In genomic region chr6:99191041-99191635, GRCm38 (mm10) we compare ENCODE assay signal across 11 mouse cellular contexts.
DNase-seq lines count a peak whose midpoint lies in the region; ATAC-seq and TF ChIP-seq lines count a peak whose summit lies in the region.
"Had no signal": no experiment of that assay in that cellular context is flagged by ENCODE, and none has a peak within 500 bp of the region (broad histone marks: within the 10 kb centered on the region; RNA-seq: fewer than 3 reads in every experiment).

No protein-coding gene starts in this region.

- no peak overlapping the region for H3K9ac ChIP-seq in heart, embryonic 11.5 days (ENCODE audit: low read depth, low read length)
- no peak overlapping the region for H3K9ac ChIP-seq in lung, postnatal 0 days (replicated peaks; ENCODE audit: low read depth)
- H3K9ac ChIP-seq in hindbrain, embryonic 12.5 days: no peak overlapping the region
- H3K9ac ChIP-seq in neural tube, embryonic 14.5 days (replicated peaks; ENCODE audit: low read depth, low read length): no peak overlapping the region

- H3K9me3 ChIP-seq in heart, embryonic 11.5 days (replicated peaks; ENCODE audit: control insufficient read depth, low read length): no peaks in the 10 kb centered on the region
- H3K9me3 ChIP-seq in lung, postnatal 0 days (ENCODE audit: low read length): no peaks in the 10 kb centered on the region
- no peaks in the 10 kb centered on the region for H3K9me3 ChIP-seq in hindbrain, embryonic 12.5 days (replicated peaks)
- no peaks in the 10 kb centered on the region for H3K9me3 ChIP-seq in neural tube, embryonic 14.5 days (ENCODE audit: control insufficient read depth, low read length)

- ATAC-seq in heart, embryonic 11.5 days (replicated peaks; ENCODE audit: insufficient number of reproducible peaks, low FRiP score, low TSS enrichment): no peak
- peak; percentile 31; the same call in 1 of the 2 replicates for ATAC-seq in lung, postnatal 0 days
- 0 out of 2 replicates have a peak, but pooled peaks have one; percentile 30 for ATAC-seq in hindbrain, embryonic 12.5 days (ENCODE audit: low FRiP score)
- no peak for ATAC-seq in neural tube, embryonic 14.5 days (ENCODE audit: low read depth)

- no peaks in the 10 kb centered on the region for H3K36me3 ChIP-seq in heart, embryonic 11.5 days (ENCODE audit: control insufficient read depth, insufficient read depth, low read length)
- H3K36me3 ChIP-seq in lung, postnatal 0 days (ENCODE audit: insufficient read depth, low read length): no peaks in the 10 kb centered on the region
- H3K36me3 ChIP-seq in hindbrain, embryonic 12.5 days: no peaks in the 10 kb centered on the region
- H3K36me3 ChIP-seq in neural tube, embryonic 14.5 days (ENCODE audit: control insufficient read depth, insufficient read depth, low read length): no peaks in the 10 kb centered on the region

- 66% methylated on average over 12 of the region's 12 CpGs for WGBS in heart, embryonic 11.5 days (ENCODE audit: insufficient replicate concordance)
- WGBS in lung, postnatal 0 days: 38% methylated on average over 12 of the region's 12 CpGs
- WGBS in hindbrain, embryonic 12.5 days: 66% methylated on average over 12 of the region's 12 CpGs
- 37% methylated on average over 12 of the region's 12 CpGs for WGBS in neural tube, embryonic 14.5 days

- no peak for TF ChIP-seq CTCF in lung, postnatal 0 days (IDR thresholded peaks at IDR 0.05)

- no peaks in the 10 kb centered on the region for H3K27me3 ChIP-seq in heart, embryonic 11.5 days (ENCODE audit: control insufficient read depth, insufficient read depth, low read length)
- H3K27me3 ChIP-seq in lung, postnatal 0 days (replicated peaks; ENCODE audit: insufficient read depth, low read length): no peaks in the 10 kb centered on the region
- no peaks in the 10 kb centered on the region for H3K27me3 ChIP-seq in hindbrain, embryonic 12.5 days
- no peaks in the 10 kb centered on the region for H3K27me3 ChIP-seq in neural tube, embryonic 14.5 days (ENCODE audit: control insufficient read depth, insufficient read depth, low read length)

- H3K4me2 ChIP-seq in heart, embryonic 11.5 days: no peak overlapping the region
- H3K4me2 ChIP-seq in lung, postnatal 0 days (replicated peaks; ENCODE audit: low read depth, low read length): peak overlapping the region; percentile 27
- no peak overlapping the region; the same call in 1 of the 2 replicates for H3K4me2 ChIP-seq in hindbrain, embryonic 12.5 days (replicated peaks)
- 0 out of 2 replicates have a peak overlapping the region, but pooled peaks have one; percentile 11 for H3K4me2 ChIP-seq in neural tube, embryonic 14.5 days (ENCODE audit: low read depth, low read length)

- no peak for TF ChIP-seq EP300 in lung, postnatal 0 days (IDR thresholded peaks at IDR 0.05)

- DNase-seq in heart, adult 11 months: peak; percentile 40
- DNase-seq in lung, postnatal 0 days (ENCODE audit: low spot score): peak; percentile 32
- no peak for DNase-seq in lung, postnatal 10 days
- no peak for DNase-seq in layer of hippocampus, postnatal 10 days (ENCODE audit: low spot score in 2 of 2)
- DNase-seq in spleen, postnatal 10 days (ENCODE audit: low spot score in 2 of 2): no peak
- DNase-seq: B cell, adult 2 months; kidney, adult 8-10 months had no signal

- no peak overlapping the region for H3K27ac ChIP-seq in heart, embryonic 11.5 days (ENCODE audit: low read depth, low read length)
- peak overlapping the region; percentile 49 for H3K27ac ChIP-seq in lung, postnatal 0 days (ENCODE audit: low read length)
- 0 out of 2 replicates have a peak overlapping the region, but pooled peaks have one; percentile 23 for H3K27ac ChIP-seq in hindbrain, embryonic 12.5 days
- 0 out of 2 replicates have a peak overlapping the region, but pooled peaks have one; percentile 5 for H3K27ac ChIP-seq in neural tube, embryonic 14.5 days (ENCODE audit: low read depth, low read length)

- no peak overlapping the region for H3K4me3 ChIP-seq in heart, embryonic 11.5 days (ENCODE audit: low read depth, low read length)
- no peak overlapping the region for H3K4me3 ChIP-seq in lung, postnatal 0 days (ENCODE audit: low read depth, low read length)
- H3K4me3 ChIP-seq in hindbrain, embryonic 12.5 days: no peak overlapping the region
- no peak overlapping the region for H3K4me3 ChIP-seq in neural tube, embryonic 14.5 days (ENCODE audit: low read depth, low read length)
- H3K4me3 ChIP-seq: erythroblast, embryonic 14.5 days had no signal

- H3K4me1 ChIP-seq in heart, embryonic 11.5 days (ENCODE audit: control insufficient read depth, insufficient read depth, low read length): peaks cover 46% of the 10 kb centered on the region
- peaks cover 6% of the 10 kb centered on the region; the same call in 1 of the 2 replicates for H3K4me1 ChIP-seq in lung, postnatal 0 days (ENCODE audit: insufficient read depth, low read depth, low read length)
- peaks cover 31% of the 10 kb centered on the region for H3K4me1 ChIP-seq in hindbrain, embryonic 12.5 days
- peaks cover 11% of the 10 kb centered on the region; the same call in 1 of the 2 replicates for H3K4me1 ChIP-seq in neural tube, embryonic 14.5 days (ENCODE audit: control insufficient read depth, insufficient read depth, low read length)

Comparison
In these comparisons a context has a peak if more than half of its experiments do, and no peak if none do; other contexts are left out.
1. DNase-seq: peak in heart, adult 11 months (single experiment) and lung, postnatal 0 days (single experiment); none in lung, postnatal 10 days (single experiment), layer of hippocampus, postnatal 10 days (0 of 2) and spleen, postnatal 10 days (0 of 2).
2. ATAC-seq: peak in lung, postnatal 0 days (single experiment) and hindbrain, embryonic 12.5 days (single experiment); none in heart, embryonic 11.5 days (single experiment) and neural tube, embryonic 14.5 days (single experiment).
3. H3K4me2 ChIP-seq: peak in lung, postnatal 0 days (single experiment) and neural tube, embryonic 14.5 days (single experiment); none in heart, embryonic 11.5 days (single experiment) and hindbrain, embryonic 12.5 days (single experiment).